Mouse (Mus musculus) CH12.LX (cell line): Measurements from ENCODE around the gene Cln6. TPM values are rescaled to one million over a fixed set of nuclear protein-coding genes. Genes with fewer than 3 reads are reported as not detected.

Source experiments
- DNase-seq: peaks from one replicate; pipeline ENCODE4 v3.0.0-alpha.2; 2013; ENCODE audit errors: extremely low read depth
- H3K27ac ChIP-seq: 2 replicates; pipeline ENCODE4 v1.5.1; 2012; ENCODE audit warnings: low read depth, mild to moderate bottlenecking, control low read depth, moderate library complexity; ENCODE audit not compliant: insufficient read depth
- H3K27me3 ChIP-seq: replicated peaks from 2 replicates; pipeline ENCODE3; 2012; ENCODE audit warnings: inconsistent platforms
- H3K36me3 ChIP-seq, 2 experiments: replicated peaks in 1 of 2; 2 replicates each; pipeline versions ENCODE3 to v1.6.1; 2012; ENCODE audit warnings: inconsistent platforms in 1 of 2, low read length in 1 of 2, mild to moderate bottlenecking in 1 of 2, mixed read lengths in 1 of 2, moderate library complexity in 1 of 2; ENCODE audit not compliant: control insufficient read depth in 1 of 2, insufficient read depth in 1 of 2
- H3K4me1 ChIP-seq, 2 experiments: 2 replicates each; pipeline ENCODE4 v1.6.1; 2012; ENCODE audit warnings: inconsistent platforms in 1 of 2, moderate library complexity in 1 of 2; ENCODE audit not compliant: insufficient read depth in 2 of 2, control insufficient read depth in 1 of 2
- H3K4me2 ChIP-seq: 2 replicates; pipeline ENCODE4 v1.6.1; 2012; ENCODE audit warnings: low read depth, mild to moderate bottlenecking, control low read depth; ENCODE audit not compliant: poor library complexity, insufficient read depth, severe bottlenecking
- H3K4me3 ChIP-seq, 3 experiments: fragments of 150-350 bp in 1 of 3; sonication (generic) in 1 of 3; replicated peaks in 1 of 3; 2 replicates each; pipeline versions ENCODE3 to v1.5.1; 2011 to 2012; ENCODE audit warnings: low read depth in 2 of 3, low read length in 2 of 3, mild to moderate bottlenecking in 2 of 3, moderate library complexity in 2 of 3, control low read depth in 1 of 3, improper control_type of control experiment in 1 of 3, inconsistent platforms in 1 of 3, mixed read lengths in 1 of 3; ENCODE audit not compliant: poor library complexity in 1 of 3
- H3K79me2 ChIP-seq: replicated peaks from 2 replicates; pipeline ENCODE4 v1.6.1; 2012; ENCODE audit warnings: mild to moderate bottlenecking, moderate library complexity; ENCODE audit not compliant: control insufficient read depth, poor library complexity, insufficient read depth, severe bottlenecking; ENCODE audit errors: extremely low read depth
- H3K9ac ChIP-seq: 2 replicates; pipeline ENCODE4 v1.6.1; 2012; ENCODE audit warnings: low read depth, mild to moderate bottlenecking, control low read depth, moderate library complexity; ENCODE audit not compliant: insufficient read depth
- H3K9me3 ChIP-seq: replicated peaks from 2 replicates; pipeline ENCODE3; 2012; ENCODE audit warnings: low read length, inconsistent platforms, mixed read lengths
- BHLHE40 ChIP-seq: IDR thresholded peaks from 2 replicates; pipeline ENCODE4 v1.6.1; 2011; ENCODE audit warnings: mild to moderate bottlenecking, low read depth, low read length, improper control_type of control experiment
- CHD1 ChIP-seq: IDR thresholded peaks from 2 replicates; pipeline ENCODE4 v1.6.1; 2012; ENCODE audit warnings: low read depth, low read length, improper control_type of control experiment, inconsistent platforms
- CHD2 ChIP-seq: IDR thresholded peaks from 2 replicates; pipeline ENCODE4 v1.6.1; 2011; ENCODE audit warnings: low read length, improper control_type of control experiment
- CTCF ChIP-seq, 2 experiments: IDR thresholded peaks in 1 of 2; conservative IDR thresholded peaks in 1 of 2; 2 replicates each; pipeline ENCODE4 v1.5.1; 2011 to 2012; ENCODE audit warnings: low read depth in 2 of 2, low read length in 2 of 2, improper control_type of control experiment in 1 of 2, inconsistent platforms in 1 of 2, mild to moderate bottlenecking in 1 of 2, moderate library complexity in 1 of 2
- E2F4 ChIP-seq: IDR thresholded peaks from 2 replicates; pipeline ENCODE4 v1.6.1; 2011; ENCODE audit warnings: low read depth, low read length, improper control_type of control experiment; ENCODE audit not compliant: insufficient replicate concordance
- ELF1 ChIP-seq: IDR thresholded peaks from 2 replicates; pipeline ENCODE4 v1.6.1; 2014; ENCODE audit warnings: low read depth, mild to moderate bottlenecking, inconsistent platforms, low read length, improper control_type of control experiment
- EP300 ChIP-seq: IDR thresholded peaks from 2 replicates; pipeline ENCODE4 v1.6.1; 2011; ENCODE audit warnings: low read length, improper control_type of control experiment
- ETS1 ChIP-seq: conservative IDR thresholded peaks from 2 replicates; pipeline ENCODE4 v1.6.1; 2012; ENCODE audit warnings: low read depth, mild to moderate bottlenecking, inconsistent platforms, low read length, improper control_type of control experiment, moderate library complexity
- IRF4 ChIP-seq: IDR thresholded peaks from 2 replicates; pipeline ENCODE4 v1.6.1; 2014; ENCODE audit warnings: low read depth, mild to moderate bottlenecking, inconsistent platforms, low read length, improper control_type of control experiment
- JUN ChIP-seq: IDR thresholded peaks from 2 replicates; pipeline ENCODE4 v1.6.1; 2011; ENCODE audit warnings: low read depth, mild to moderate bottlenecking, low read length, improper control_type of control experiment, moderate library complexity; ENCODE audit not compliant: insufficient read depth
- JUND ChIP-seq: conservative IDR thresholded peaks from 2 replicates; pipeline ENCODE4 v1.6.1; 2011; ENCODE audit warnings: low read depth, low read length, improper control_type of control experiment
- MAX ChIP-seq: IDR thresholded peaks from 2 replicates; pipeline ENCODE4 v1.6.1; 2011; ENCODE audit warnings: low read length, improper control_type of control experiment
- MAZ ChIP-seq: IDR thresholded peaks from 2 replicates; pipeline ENCODE4 v1.6.1; 2012; ENCODE audit warnings: low read depth, mild to moderate bottlenecking, inconsistent platforms, low read length, improper control_type of control experiment, moderate library complexity
- MEF2A ChIP-seq: IDR thresholded peaks from 2 replicates; pipeline ENCODE4 v1.6.1; 2014; ENCODE audit warnings: low read depth, mild to moderate bottlenecking, inconsistent platforms, low read length, improper control_type of control experiment, borderline replicate concordance
- MXI1 ChIP-seq: IDR thresholded peaks from 2 replicates; pipeline ENCODE4 v1.6.1; 2011; ENCODE audit warnings: mild to moderate bottlenecking, low read depth, low read length, improper control_type of control experiment
- MYC ChIP-seq: IDR thresholded peaks from 2 replicates; pipeline ENCODE4 v1.6.1; 2011; ENCODE audit warnings: low read depth, mild to moderate bottlenecking, improper control_type of control experiment, low read length
- NELFE ChIP-seq: IDR thresholded peaks from 2 replicates; pipeline ENCODE4 v1.6.1; 2011; ENCODE audit warnings: low read depth, low read length, improper control_type of control experiment
- NRF1 ChIP-seq: IDR thresholded peaks from 2 replicates; pipeline ENCODE4 v1.6.1; 2014; ENCODE audit warnings: low read depth, mild to moderate bottlenecking, inconsistent platforms, low read length, improper control_type of control experiment, moderate library complexity
- POLR2AphosphoS2 ChIP-seq: IDR thresholded peaks from 2 replicates; pipeline ENCODE4 v1.6.1; 2011; ENCODE audit warnings: low read depth, low read length, improper control_type of control experiment
- RCOR1 ChIP-seq: conservative IDR thresholded peaks from 2 replicates; pipeline ENCODE4 v1.6.1; 2012; ENCODE audit warnings: low read depth, mild to moderate bottlenecking, inconsistent platforms, low read length, improper control_type of control experiment
- SIN3A ChIP-seq: IDR thresholded peaks from 2 replicates; pipeline ENCODE4 v1.6.1; 2012; ENCODE audit warnings: low read length, improper control_type of control experiment, inconsistent platforms
- TBP ChIP-seq: conservative IDR thresholded peaks from 2 replicates; pipeline ENCODE4 v1.6.1; 2011; ENCODE audit warnings: low read depth, low read length, improper control_type of control experiment
- TCF12 ChIP-seq: IDR thresholded peaks from 2 replicates; pipeline ENCODE4 v1.6.1; 2014; ENCODE audit warnings: low read depth, mild to moderate bottlenecking, inconsistent platforms, low read length, improper control_type of control experiment
- ZC3H11A ChIP-seq: IDR thresholded peaks from 2 replicates; pipeline ENCODE4 v1.6.1; 2012; ENCODE audit warnings: low read depth, mild to moderate bottlenecking, inconsistent platforms, low read length, improper control_type of control experiment
- ZKSCAN1 ChIP-seq: IDR thresholded peaks from 2 replicates; pipeline ENCODE4 v1.6.1; 2012; ENCODE audit warnings: low read depth, inconsistent platforms, low read length, improper control_type of control experiment, borderline replicate concordance
- ZMIZ1 ChIP-seq: IDR thresholded peaks from 2 replicates; pipeline ENCODE4 v1.6.1; 2012; ENCODE audit warnings: low read depth, mild to moderate bottlenecking, inconsistent platforms, low read length, improper control_type of control experiment
- ZNF384 ChIP-seq: IDR thresholded peaks from 2 replicates; pipeline ENCODE4 v1.6.1; 2012; ENCODE audit warnings: low read depth, low read length, improper control_type of control experiment, inconsistent platforms
- dilution Hi-C: fragments of 300-500 bp; cut with MboI; formaldehyde crosslinking; loops from 2 replicates; pipeline ENCODE4 v1.14.3; 2020; ENCODE audit warnings: low sequenced_read_pairs; ENCODE audit not compliant: extremely low pct_unique_long_range_greater_than_20kb, extremely low pct_ligation_motif_present
- in situ Hi-C: fragments of 300-500 bp; cut with MboI; formaldehyde crosslinking; loops from 3 replicates; pipeline ENCODE4 v1.14.3; 2019; ENCODE audit warnings: low sequenced_read_pairs, low pct_ligation_motif_present, low pct_unique_long_range_greater_than_20kb, mixed read lengths
- polyA plus RNA-seq: library from polyadenylated mRNA; unstranded; fragments of >175 nt; gene quantifications from 2 replicates; pipeline ENCODE4 v1.2.1, GENCODE M21; 2012; ENCODE audit warnings: low read depth; ENCODE audit not compliant: insufficient read length
- total RNA-seq, 2 experiments: library from RNA; depleted of rRNA; stranded (reverse); fragments of 300-350 nt in 1 of 2; fragments of >200 nt in 1 of 2; gene quantifications; 2 replicates each; pipeline ENCODE4 v1.2.3; 2012 to 2014

Cln6 gene
- total and polyA plus RNA-seq, 3 experiments, result 17.8 to 35.1 (median 25.3) TPM

DNA sequence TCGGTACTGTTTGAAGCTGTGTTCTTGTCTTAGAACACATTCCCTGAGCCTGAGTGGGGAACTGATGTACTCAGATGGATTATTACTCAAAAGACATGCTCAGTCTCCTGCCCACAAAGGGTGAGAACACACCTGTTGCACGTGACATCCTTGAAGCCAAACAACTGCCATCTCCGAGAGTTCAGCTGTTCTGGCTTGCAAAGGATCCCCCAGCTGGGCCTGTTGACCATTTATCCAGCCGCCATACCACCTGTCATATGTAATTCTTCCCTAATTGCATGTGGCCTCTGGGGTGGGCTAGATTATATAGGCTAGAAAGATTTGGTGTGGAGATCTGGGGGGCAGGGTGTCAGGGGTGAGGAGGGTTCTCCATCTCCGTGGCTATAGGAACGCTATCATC, 17.8 kb upstream of the Cln6 start (continued):
- TF ChIP-seq CTCF (conservative IDR thresholded peaks at IDR 0.05 in 1 of 2, IDR thresholded peaks at IDR 0.05 in 1 of 2; ENCODE audit: low read depth in 2 of 2, low read length in 2 of 2), result no peak
- TF ChIP-seq MAX, result no peak
- no peak for TF ChIP-seq ZMIZ1
- TF ChIP-seq CHD2, result no peak
- TF ChIP-seq, all 38 proteins: peak for 0

DNA sequence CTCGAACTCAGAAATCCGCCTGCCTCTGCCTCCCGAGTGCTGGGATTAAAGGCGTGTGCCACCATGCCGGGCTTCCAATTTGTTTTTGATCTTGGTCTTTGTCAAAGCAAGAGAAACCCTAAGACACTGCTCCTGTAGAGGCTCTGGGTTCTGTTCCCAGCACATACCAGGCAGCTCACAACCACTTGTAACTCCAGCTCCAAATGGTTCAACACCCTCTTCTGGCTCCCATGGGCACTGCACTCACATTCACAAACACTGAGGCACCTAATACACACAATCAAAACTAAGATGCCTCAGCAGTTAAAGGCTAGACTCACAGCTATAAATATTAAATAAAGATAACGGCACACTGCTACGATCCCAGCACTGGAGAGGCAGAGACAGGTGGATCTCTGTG, 16.8 kb upstream of the Cln6 start:
- Histone ChIP-seq H3K4me1 (peaks cover 12 to 25% of the 10 kb centered on the region in 2 experiments), H3K36me3 (no peaks in the 10 kb centered on the region), H3K9me3 (no peaks in the 10 kb centered on the region), H3K79me2 (no peaks in the 10 kb centered on the region), H3K4me3 (no peak overlapping the region), H3K27me3 (no peaks in the 10 kb centered on the region), H3K4me2 (no peak overlapping the region), H3K27ac (no peak overlapping the region), H3K9ac (no peak overlapping the region)
- dilution Hi-C loops, result no loop called here
- in situ Hi-C loops, result loop anchor here (25.0 kb wide), 1 partner anchor 565 kb away; the partner anchor contains the start of genes 2300009A05Rik and Map2k5
- TF ChIP-seq TBP, result no peak
- TF ChIP-seq MXI1, result no peak
- TF ChIP-seq MAX, result no peak
- TF ChIP-seq JUN, result no peak
- no peak for TF ChIP-seq CHD2
- TF ChIP-seq IRF4, result no peak
- TF ChIP-seq CTCF (conservative IDR thresholded peaks at IDR 0.05 in 1 of 2, IDR thresholded peaks at IDR 0.05 in 1 of 2; ENCODE audit: low read depth in 2 of 2, low read length in 2 of 2), result no peak
- TF ChIP-seq ELF1, result no peak
- no peak for TF ChIP-seq NELFE
- no peak for TF ChIP-seq POLR2AphosphoS2
- TF ChIP-seq RCOR1, result no peak
- TF ChIP-seq SIN3A, result no peak
- TF ChIP-seq MAZ, result no peak
- TF ChIP-seq BHLHE40, result no peak
- TF ChIP-seq MEF2A, result no peak
- no peak for TF ChIP-seq E2F4
- no peak for TF ChIP-seq CHD1
- DNase-seq, result no peak

DNA sequence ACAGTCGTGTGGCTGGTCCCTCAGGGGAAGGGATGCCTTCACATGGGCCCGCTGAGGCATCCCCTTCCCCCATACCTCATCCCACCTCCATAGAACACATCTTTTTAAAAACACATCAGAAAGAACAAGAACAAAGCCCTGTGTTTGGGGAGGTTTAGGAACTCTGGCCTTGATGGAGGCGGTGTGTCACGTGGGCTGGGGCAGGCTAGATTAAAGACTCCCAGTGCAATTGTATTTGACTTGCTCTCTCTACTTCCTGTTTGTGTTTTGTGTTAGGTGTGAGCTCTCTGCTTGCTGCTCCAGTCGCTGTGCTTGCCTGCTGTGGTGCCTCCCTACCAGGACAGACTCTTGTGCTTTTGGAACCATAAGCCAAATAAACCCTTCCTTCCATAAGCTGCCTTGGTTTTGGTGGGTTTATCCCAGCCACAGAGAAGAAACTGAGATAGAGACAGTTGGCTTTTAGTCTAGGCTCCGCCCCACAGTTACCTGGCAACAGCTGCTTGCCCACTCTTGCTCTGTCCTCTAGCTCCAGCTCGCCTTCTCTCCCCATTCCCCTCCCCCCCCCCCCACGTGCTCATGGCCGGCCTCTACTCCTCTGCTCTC, 12.7 kb upstream of the Cln6 start:
- Histone ChIP-seq H3K9me3 (no peaks in the 10 kb centered on the region), H3K4me3 (no peak overlapping the region)
- TF ChIP-seq NRF1 (no peak), MYC (no peak), IRF4 (no peak), ZNF384 (no peak), ELF1 (no peak), ETS1 (no peak), EP300 (no peak), JUN (no peak), JUND (no peak), ZKSCAN1 (no peak), ZMIZ1 (no peak), ZC3H11A (no peak), TCF12 (no peak)
- TF ChIP-seq, all 38 proteins: peak for 0
- in situ Hi-C loops, result no loop called here
- H3K36me3 ChIP-seq, result no peaks in the 10 kb centered on the region
- no peak overlapping the region for H3K27ac ChIP-seq
- H3K27me3 ChIP-seq, result no peaks in the 10 kb centered on the region
- DNase-seq, result no peak
- H3K79me2 ChIP-seq, result no peaks in the 10 kb centered on the region
- dilution Hi-C loops, result no loop called here
- H3K4me1 ChIP-seq, result peaks cover 2 to 17% of the 10 kb centered on the region in 2 experiments; a peak in 2 of 4 replicates
- H3K4me2 ChIP-seq, result no peak overlapping the region
- H3K9ac ChIP-seq, result no peak overlapping the region
